Mouse (Mus musculus) right cerebral cortex, adult 18-20 months (tissue): ENCODE data around the gene Afdn.

ENCODE experiments used
- DNase-seq: peaks from one replicate; pipeline ENCODE4 v3.0.0; 2022; ENCODE audit warnings: mixed read lengths

The Afdn gene

DNA sequence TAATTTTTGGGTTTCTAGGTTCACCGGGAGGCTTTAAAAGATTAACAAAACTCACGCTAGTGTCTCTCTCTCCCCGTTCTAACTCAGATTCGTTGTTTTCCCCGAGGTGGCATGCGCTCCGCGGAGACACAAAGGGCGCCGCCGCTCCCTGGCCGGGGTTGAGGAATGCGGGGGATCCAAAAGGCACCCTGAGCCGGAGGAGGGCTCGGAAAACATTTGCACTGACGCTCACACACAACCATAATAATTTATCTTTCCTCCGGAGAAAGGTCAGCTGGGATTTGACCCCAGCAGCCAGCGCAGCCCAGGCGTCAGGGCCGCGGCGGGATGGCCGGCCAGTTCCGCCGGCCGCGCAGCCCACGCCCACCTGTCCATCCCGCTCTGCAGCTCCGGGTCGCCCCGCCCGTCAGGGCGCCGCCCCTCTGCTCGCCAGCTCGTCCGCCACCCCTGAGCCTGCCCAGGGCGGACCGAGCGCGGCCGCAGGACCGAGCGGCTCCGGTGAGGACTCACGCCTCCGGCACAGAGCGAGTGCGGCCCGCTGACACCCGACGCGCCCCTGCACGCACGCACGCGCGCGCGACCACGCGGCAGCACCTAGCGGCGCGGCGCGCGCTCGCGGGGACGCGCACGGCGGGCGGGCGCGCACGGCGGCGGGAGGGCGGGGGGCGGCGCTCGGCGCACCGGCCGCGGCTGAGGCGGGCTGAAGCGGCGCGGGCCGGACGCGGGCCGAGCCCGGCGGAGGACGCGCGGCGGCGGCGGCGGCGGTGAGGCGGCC, at the start of gene Afdn:
Gene Afdn, plus strand, starts transcription at position 687 of the 775 bp plus-strand sequence.
- peak; percentile 87 for DNase-seq

GRCm38 (mm10) chr17:13711173-13711572, 49.2 kb upstream of the Afdn start:
- DNase-seq = no peak

DNA sequence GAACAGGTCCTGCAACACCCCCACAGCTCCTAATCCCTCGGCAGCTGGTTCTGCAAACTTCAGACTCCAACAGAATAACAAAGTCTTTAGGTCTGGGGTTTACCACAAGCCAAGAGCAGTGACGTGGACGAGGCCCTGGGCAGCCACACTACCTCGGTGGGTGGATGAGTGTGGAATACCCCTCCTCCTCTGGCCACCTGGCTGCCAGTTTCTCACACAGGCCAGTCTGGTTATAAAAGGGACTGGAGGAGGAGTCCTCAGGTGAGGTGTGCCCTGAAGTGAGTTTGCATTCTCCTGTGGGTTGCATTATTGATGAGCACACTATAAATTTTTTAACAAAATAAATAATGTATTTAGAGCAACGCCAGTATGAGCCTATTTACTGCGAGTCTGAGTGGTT, 48.2 kb upstream of the Afdn start:
- DNase-seq = no peak

- DNase-seq = no peak
Measured at GRCm38 (mm10) chr17:13712518-13712917, 47.8 kb upstream of the Afdn start.

DNA sequence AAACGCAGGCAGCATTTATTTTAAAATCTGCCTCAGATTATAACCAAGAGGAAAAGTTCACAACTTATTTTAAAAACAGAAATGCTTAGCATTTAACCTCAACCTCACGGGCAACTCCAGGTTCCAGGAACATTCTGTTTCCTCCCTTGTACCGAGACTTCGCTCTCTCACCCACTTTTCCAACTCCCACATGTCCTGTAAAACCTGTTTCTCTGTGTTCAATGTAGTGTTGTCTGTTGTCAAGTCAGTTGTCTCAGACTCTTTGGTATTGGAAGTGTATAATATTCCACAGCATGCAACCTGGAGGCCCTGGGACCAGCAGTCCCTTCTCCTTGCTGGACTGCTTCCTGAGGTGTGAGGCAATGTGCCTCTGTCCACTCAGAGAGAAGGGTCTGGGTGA, 46.2 kb upstream of the Afdn start:
- no peak for DNase-seq

- no peak for DNase-seq
Measured at GRCm38 (mm10) chr17:13714654-13715053, 45.7 kb upstream of the Afdn start.

GRCm38 (mm10) chr17:13715511-13715910, 44.8 kb upstream of the Afdn start:
- no peak for DNase-seq

GRCm38 (mm10) chr17:13716336-13716735, 44.0 kb upstream of the Afdn start:
- no peak for DNase-seq

DNA sequence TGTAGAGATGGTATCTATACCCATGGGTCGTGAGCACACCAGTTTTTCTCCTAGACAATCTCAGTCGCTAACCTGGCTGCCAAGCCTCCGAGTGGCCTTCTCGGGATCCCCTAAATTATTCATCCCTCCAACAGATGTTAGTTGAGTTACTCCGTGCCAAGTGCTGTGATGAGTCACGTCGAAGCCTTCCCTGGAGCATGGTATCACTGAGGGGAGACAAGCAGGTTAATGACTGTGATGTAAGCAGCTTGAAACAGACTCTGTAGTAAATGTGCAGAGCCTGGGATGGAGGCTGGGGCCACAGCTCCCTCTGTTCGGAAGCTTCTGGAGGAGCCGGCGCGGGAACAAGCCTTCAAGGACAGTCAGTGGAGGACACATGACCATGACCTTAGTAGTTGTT, 42.9 kb upstream of the Afdn start:
- peak; percentile 51 for DNase-seq

DNA sequence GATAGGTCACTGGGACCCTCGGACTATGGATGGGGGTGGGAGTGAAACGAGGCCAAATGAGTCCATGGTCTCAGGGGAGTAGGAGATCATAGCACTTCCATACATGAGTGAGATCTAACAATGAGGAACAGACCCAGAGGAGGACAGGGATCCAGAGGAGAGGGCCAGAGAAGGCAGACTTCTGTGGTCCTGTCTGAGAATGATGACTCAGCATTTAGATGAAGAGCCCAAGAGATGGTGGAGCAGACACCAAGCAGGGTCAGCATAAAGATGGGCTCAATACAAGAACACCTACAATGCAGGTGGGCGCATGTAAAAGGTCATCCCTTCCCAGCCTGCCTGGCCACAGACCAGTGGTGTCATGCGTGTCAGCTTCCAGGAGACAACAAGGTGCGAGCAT, 40.2 kb upstream of the Afdn start:
- no peak for DNase-seq

GRCm38 (mm10) chr17:13721372-13721771, 39.0 kb upstream of the Afdn start:
- no peak for DNase-seq

GRCm38 (mm10) chr17:13722434-13722833, 37.9 kb upstream of the Afdn start:
- DNase-seq = no peak

DNA sequence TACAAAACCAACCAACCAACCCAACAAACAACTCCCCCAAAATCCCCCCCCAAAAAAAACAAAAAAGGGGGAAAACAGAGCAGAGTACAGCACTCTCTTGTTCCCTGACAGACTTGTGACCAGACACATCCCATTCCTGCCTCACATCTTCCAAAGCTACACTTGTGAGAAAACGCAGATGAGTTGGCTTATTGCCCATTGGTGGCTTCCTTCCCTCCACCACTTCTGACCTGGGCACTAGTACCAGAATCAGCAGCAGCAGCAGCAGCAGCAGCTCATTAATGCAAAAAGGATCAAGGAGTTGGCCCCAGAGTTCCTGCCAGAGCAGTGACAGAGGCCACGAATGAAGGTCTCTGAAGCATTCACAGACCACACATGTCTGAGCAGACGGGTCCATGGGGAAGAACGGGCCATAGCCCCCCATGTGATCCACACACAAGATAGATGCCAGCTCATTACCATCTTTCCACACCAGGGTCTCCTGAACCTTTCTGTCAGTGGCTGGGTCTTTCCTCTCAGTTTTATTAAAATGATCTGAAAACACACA, 35.3 kb upstream of the Afdn start:
- DNase-seq = no peak

DNA sequence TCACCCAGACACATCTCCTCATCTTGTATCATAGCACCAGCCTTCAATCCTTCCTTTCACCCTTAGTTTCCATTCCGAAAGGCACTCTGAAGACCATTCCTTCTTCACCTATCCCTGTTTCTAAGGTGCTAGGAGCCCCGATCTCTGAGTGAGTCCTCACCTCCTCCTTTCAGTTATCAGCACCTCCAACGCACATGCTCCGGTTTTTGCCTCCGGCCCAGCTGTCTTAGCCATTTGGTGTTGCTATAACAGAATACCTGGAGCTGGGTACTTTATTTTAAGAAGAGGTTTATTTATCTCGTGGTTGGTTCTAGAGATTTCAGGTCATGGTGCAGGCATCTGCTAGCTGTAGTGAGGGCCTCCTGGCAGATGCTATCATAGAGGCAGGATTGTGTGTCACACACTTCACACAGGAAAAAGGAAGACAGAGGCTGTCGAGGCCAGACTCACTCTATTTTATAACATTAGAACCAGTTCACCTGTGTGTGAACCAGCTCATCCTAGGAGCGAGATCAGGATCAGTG, 33.4 kb upstream of the Afdn start:
- peak; percentile 30 for DNase-seq

GRCm38 (mm10) chr17:13730980-13731726, 29.2 kb upstream of the Afdn start:
- no peak for DNase-seq

DNA sequence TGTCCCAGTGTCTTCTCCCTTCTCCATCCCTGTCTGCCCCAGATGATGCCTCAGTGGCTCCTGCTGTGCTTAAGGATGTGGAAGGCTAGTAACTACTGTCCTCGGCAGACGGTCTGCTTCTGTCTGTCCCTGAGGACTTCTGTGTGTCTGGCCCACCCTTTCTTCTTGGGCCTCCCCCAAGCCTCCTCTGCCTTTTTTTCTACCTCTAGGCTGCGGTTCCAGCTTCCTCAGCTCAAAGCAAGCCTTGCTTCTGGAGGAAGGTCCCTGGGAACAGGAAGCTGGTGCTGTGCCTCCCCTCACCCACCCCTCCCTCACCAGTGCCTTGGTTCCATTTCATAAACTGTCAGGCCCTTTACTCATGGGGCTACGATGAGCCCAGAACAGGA, 28.6 kb upstream of the Afdn start:
- DNase-seq = no peak

DNA sequence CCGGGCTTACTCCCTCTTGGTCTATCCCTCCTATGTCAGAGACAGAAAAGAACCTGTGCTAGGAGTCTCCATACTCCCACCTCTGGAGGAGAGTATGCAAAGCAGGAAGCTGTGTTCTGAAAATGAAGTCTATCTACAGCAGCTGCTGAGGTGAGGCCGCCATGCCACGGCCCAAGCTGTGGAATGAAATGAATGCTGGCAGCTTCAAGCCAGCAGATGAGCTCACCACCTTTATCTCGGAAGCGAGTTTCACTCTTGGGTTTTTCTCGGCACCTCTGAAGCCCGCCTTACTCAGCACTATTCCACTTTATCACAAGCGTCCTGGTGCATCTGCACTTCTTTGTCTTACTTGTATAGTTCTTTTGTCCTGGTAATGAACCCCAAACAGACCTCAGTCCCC, 27.7 kb upstream of the Afdn start:
- DNase-seq = no peak

GRCm38 (mm10) chr17:13733971-13734370, 26.4 kb upstream of the Afdn start:
- no peak for DNase-seq

- no peak for DNase-seq
Measured at GRCm38 (mm10) chr17:13735057-13735456, 25.3 kb upstream of the Afdn start.

- no peak for DNase-seq
Measured at GRCm38 (mm10) chr17:13735803-13736282, 24.5 kb upstream of the Afdn start.

- DNase-seq = peak; percentile 39
Measured at GRCm38 (mm10) chr17:13737336-13737735, 23.0 kb upstream of the Afdn start.

GRCm38 (mm10) chr17:13738121-13738776, 22.1 kb upstream of the Afdn start:
- no peak for DNase-seq

- no peak for DNase-seq
Measured at GRCm38 (mm10) chr17:13738916-13739315, 21.4 kb upstream of the Afdn start.
